10 mouse cellular contexts compared by ENCODE assay signal in the genomic region with DNA sequence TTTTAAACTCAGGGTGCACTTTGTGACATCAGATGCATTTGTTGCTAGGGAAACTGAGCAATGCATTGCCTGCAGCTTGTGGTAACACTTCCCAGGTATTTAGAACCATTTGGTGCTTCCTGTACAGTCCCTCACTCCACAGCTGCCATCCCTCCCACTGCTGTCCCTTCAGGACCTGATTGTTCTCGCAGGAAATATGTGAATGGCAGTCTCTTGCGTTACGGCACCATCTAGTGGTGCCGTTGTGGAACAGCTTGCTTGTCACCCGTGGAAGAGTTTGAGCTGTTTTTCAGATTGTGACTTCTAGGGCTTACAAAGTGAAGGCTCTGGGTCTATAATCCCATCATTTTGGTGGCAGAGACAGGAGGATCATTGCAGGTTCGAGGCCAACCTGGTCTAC. TPM values are rescaled to one million over a fixed set of nuclear protein-coding genes. Genes with fewer than 3 reads are reported as not detected.
DNase-seq lines count a peak whose midpoint lies in the region; ATAC-seq and TF ChIP-seq lines count a peak whose summit lies in the region.
"Had no signal": no experiment of that assay in that cellular context is flagged by ENCODE, and none has a peak within 500 bp of the region (broad histone marks: within the 10 kb centered on the region; RNA-seq: fewer than 3 reads in every experiment).

No protein-coding gene starts in this region.

- no peaks in the 10 kb centered on the region for H3K36me3 ChIP-seq in intestine, postnatal 0 days (ENCODE audit: control insufficient read depth, insufficient read depth)
- no peaks in the 10 kb centered on the region for H3K36me3 ChIP-seq in intestine, embryonic 16.5 days (ENCODE audit: control insufficient read depth, insufficient read depth, low read length)
- H3K36me3 ChIP-seq in limb, embryonic 11.5 days (ENCODE audit: control insufficient read depth, insufficient read depth, low read length) = no peaks in the 10 kb centered on the region
- H3K36me3 ChIP-seq: embryonic facial prominence, embryonic 13.5 days had no signal

- WGBS in intestine, postnatal 0 days = 5% methylated on average over 6 of the region's 6 CpGs
- WGBS in intestine, embryonic 16.5 days = 2% methylated on average over 6 of the region's 6 CpGs
- WGBS in limb, embryonic 11.5 days = 1% methylated on average over 6 of the region's 6 CpGs
- WGBS in olfactory bulb, adult 2 months = 4% methylated on average over 6 of the region's 6 CpGs

- H3K9ac ChIP-seq in intestine, postnatal 0 days (ENCODE audit: low read depth, low read length) = no peak overlapping the region
- no peak overlapping the region for H3K9ac ChIP-seq in intestine, embryonic 16.5 days (ENCODE audit: low read depth, low read length)
- no peak overlapping the region for H3K9ac ChIP-seq in limb, embryonic 11.5 days (ENCODE audit: low read length)
- H3K9ac ChIP-seq: embryonic facial prominence, embryonic 13.5 days had no signal

- H3K9me3 ChIP-seq in intestine, postnatal 0 days (ENCODE audit: control insufficient read depth) = no peaks in the 10 kb centered on the region
- H3K9me3 ChIP-seq in intestine, embryonic 16.5 days (ENCODE audit: control insufficient read depth, low read length) = no peaks in the 10 kb centered on the region
- H3K9me3 ChIP-seq in limb, embryonic 11.5 days (ENCODE audit: control insufficient read depth, low read length) = no peaks in the 10 kb centered on the region
- H3K9me3 ChIP-seq: embryonic facial prominence, embryonic 13.5 days had no signal

- peak; percentile 92 for TF ChIP-seq CTCF in intestine, postnatal 0 days (IDR thresholded peaks at IDR 0.05; ENCODE audit: low read depth)
- TF ChIP-seq CTCF in olfactory bulb, adult 2 months (IDR thresholded peaks at IDR 0.05; ENCODE audit: insufficient read depth, low read depth, low read length) = peak; percentile 46; the same call in 1 of the 2 replicates

- H3K27ac ChIP-seq in intestine, postnatal 0 days (ENCODE audit: low read depth, low read length) = no peak overlapping the region
- H3K27ac ChIP-seq in intestine, embryonic 16.5 days (ENCODE audit: low read length) = no peak overlapping the region
- H3K27ac ChIP-seq in limb, embryonic 11.5 days (replicated peaks; ENCODE audit: low read depth, low read length) = no peak overlapping the region
- H3K27ac ChIP-seq in olfactory bulb, adult 2 months (ENCODE audit: insufficient read depth, low read depth, low read length) = no peak overlapping the region
- H3K27ac ChIP-seq: embryonic facial prominence, embryonic 13.5 days had no signal

- no peak for TF ChIP-seq POLR2A in olfactory bulb, adult 2 months (IDR thresholded peaks at IDR 0.05; ENCODE audit: insufficient read depth, low read depth, low read length)

- peak; percentile 66 for DNase-seq in NIH3T3 (ENCODE audit: low read depth)
- DNase-seq in cerebellum, postnatal 36 days = peak; percentile 22 to 33
- DNase-seq in hindlimb bud, embryonic 11.5 days (ENCODE audit: extremely low spot score, low read depth, low spot score) = peak; percentile 90
- peak; percentile 80 for DNase-seq in limb, embryonic 11.5 days (ENCODE audit: low spot score)
- no peak for DNase-seq in spleen, postnatal 36 days (ENCODE audit: low spot score in 2 of 2)

- ATAC-seq in intestine, postnatal 0 days = no peak
- no peak for ATAC-seq in intestine, embryonic 16.5 days
- ATAC-seq in limb, embryonic 11.5 days (ENCODE audit: insufficient number of reproducible peaks, low FRiP score, low TSS enrichment, low read depth) = no peak

- H3K4me1 ChIP-seq in intestine, postnatal 0 days (replicated peaks; ENCODE audit: control insufficient read depth, insufficient read depth, low read length) = no peaks in the 10 kb centered on the region
- H3K4me1 ChIP-seq in intestine, embryonic 16.5 days (ENCODE audit: control insufficient read depth, insufficient read depth, low read length) = no peaks in the 10 kb centered on the region
- H3K4me1 ChIP-seq in limb, embryonic 11.5 days (ENCODE audit: control insufficient read depth, insufficient read depth, low read length) = no peaks in the 10 kb centered on the region
- 0 out of 2 replicates have a peak, but pooled peaks cover 3% of the 10 kb centered on the region for H3K4me1 ChIP-seq in olfactory bulb, adult 2 months (ENCODE audit: control insufficient read depth, insufficient read depth, low read length)
- H3K4me1 ChIP-seq: embryonic facial prominence, embryonic 13.5 days; megakaryocyte, embryonic 14.5 days had no signal

- H3K4me3 ChIP-seq in intestine, postnatal 0 days (ENCODE audit: low read depth, low read length) = no peak overlapping the region
- H3K4me3 ChIP-seq in intestine, embryonic 16.5 days (ENCODE audit: low read length) = no peak overlapping the region
- no peak overlapping the region for H3K4me3 ChIP-seq in limb, embryonic 11.5 days (ENCODE audit: low read depth, low read length)
- no peak overlapping the region for H3K4me3 ChIP-seq in olfactory bulb, adult 2 months (ENCODE audit: insufficient read depth, low read depth, low read length)
- H3K4me3 ChIP-seq: embryonic facial prominence, embryonic 13.5 days; megakaryocyte, embryonic 14.5 days had no signal

- no peak overlapping the region for H3K4me2 ChIP-seq in intestine, postnatal 0 days (replicated peaks; ENCODE audit: low read depth)
- no peak overlapping the region for H3K4me2 ChIP-seq in intestine, embryonic 16.5 days (ENCODE audit: low read depth, low read length)
- H3K4me2 ChIP-seq in limb, embryonic 11.5 days (ENCODE audit: low read depth, severe bottlenecking) = no peak overlapping the region
- H3K4me2 ChIP-seq: embryonic facial prominence, embryonic 13.5 days had no signal

- H3K27me3 ChIP-seq in intestine, postnatal 0 days (replicated peaks; ENCODE audit: control insufficient read depth, insufficient read depth, low read length) = no peaks in the 10 kb centered on the region
- H3K27me3 ChIP-seq in intestine, embryonic 16.5 days (replicated peaks; ENCODE audit: control insufficient read depth, insufficient read depth, low read length) = no peaks in the 10 kb centered on the region; the same call in 1 of the 2 replicates
- H3K27me3 ChIP-seq in limb, embryonic 11.5 days (ENCODE audit: control insufficient read depth, insufficient read depth, low read length) = no peaks in the 10 kb centered on the region
- H3K27me3 ChIP-seq: megakaryocyte, embryonic 14.5 days had no signal

RNA-seq across cellular contexts. Expression of gene Piwil1, which starts 31.6 kb away (rescaled TPM):
- not detected in 2 replicates for polyA plus RNA-seq in intestine, postnatal 0 days (2015; fragmentation: Nextera tagmentation; extraction: Ambion mirVana)
- not detected in 2 replicates for polyA plus RNA-seq in intestine, embryonic 16.5 days (2015; fragmentation: Nextera tagmentation; extraction: Ambion mirVana)
- not detected in 2 replicates for polyA plus RNA-seq in limb, embryonic 11.5 days (2014; fragmentation: Nextera tagmentation; extraction: Ambion mirVana)
- polyA plus RNA-seq in olfactory bulb, adult 2 months (2012; ENCODE audit: insufficient read depth, insufficient read length, low replicate concordance, missing spikeins) = not detected in 2 replicates
- polyA plus RNA-seq: embryonic facial prominence, embryonic 13.5 days had no signal

Comparison
In these comparisons a context has a peak if more than half of its experiments do, and no peak if none do; other contexts are left out.
1. DNase-seq: peak in NIH3T3 (single experiment), cerebellum, postnatal 36 days (2 of 2), hindlimb bud, embryonic 11.5 days (single experiment) and limb, embryonic 11.5 days (single experiment); none in spleen, postnatal 36 days (0 of 2).